Mouse (Mus musculus) forebrain, embryonic 10.5 days (tissue): ENCODE measurements around the gene Ndufv1. TPM values are rescaled to one million over a fixed set of nuclear protein-coding genes. Genes with fewer than 3 reads are reported as not detected.
A peak's percentile ranks its signal among the peaks of the same experiment; 100 is the strongest.
"Not testable (repeated sequence)": the region's sequence is repeated elsewhere in the genome, so short reads cannot be mapped to it uniquely, and the experiment has no call there.

ENCODE experiments used
- DNase-seq: peaks from one replicate; pipeline ENCODE4 v3.0.0-alpha.2; 2017; ENCODE audit warnings: low spot score; ENCODE audit errors: extremely low spot score
- H3K27ac ChIP-seq: fragments of 300-500 bp; sonication (generic); 2 replicates; pipeline ENCODE4 v1.5.1; 2016; ENCODE audit warnings: mild to moderate bottlenecking
- H3K27me3 ChIP-seq: fragments of 300-500 bp; sonication (generic); 2 replicates; pipeline ENCODE4 v1.6.1; 2016; ENCODE audit warnings: mild to moderate bottlenecking; ENCODE audit not compliant: poor library complexity, severe bottlenecking
- H3K36me3 ChIP-seq: fragments of 300-500 bp; sonication (generic); replicated peaks from 2 replicates; pipeline ENCODE4 v1.6.1; 2016; ENCODE audit warnings: mild to moderate bottlenecking, moderate library complexity
- H3K4me1 ChIP-seq: fragments of 300-500 bp; sonication (generic); 2 replicates; pipeline ENCODE4 v1.6.1; 2016
- H3K4me3 ChIP-seq: fragments of 300-500 bp; sonication (generic); 2 replicates; pipeline ENCODE4 v1.5.1; 2016; ENCODE audit warnings: mild to moderate bottlenecking, moderate library complexity
- H3K9me3 ChIP-seq: fragments of 300-500 bp; sonication (generic); 2 replicates; pipeline ENCODE4 v1.6.1; 2016; ENCODE audit warnings: mild to moderate bottlenecking, moderate library complexity
- WGBS: fragments of 180-500 bp; shearing (Covaris S2); methylation state at CpG from one replicate; pipeline ENCODE4 v1.1.7; 2016; 5-methylcytosine and 5-hydroxymethylcytosine counted together
- polyA plus RNA-seq: library from polyadenylated mRNA; unstranded; fragments of >200 nt; fragmentation: Nextera tagmentation; extraction: Ambion mirVana; gene quantifications from 2 replicates; pipeline ENCODE4 v1.2.1, GENCODE M21; 2016

Ndufv1 gene
- polyA plus RNA-seq, 1 experiment from 2014 or later = 208 TPM

- no peaks in the 10 kb centered on the region for H3K27me3 ChIP-seq
- H3K36me3 ChIP-seq = no peaks in the 10 kb centered on the region
- H3K4me1 ChIP-seq = peaks cover 46% of the 10 kb centered on the region
- H3K4me3 ChIP-seq = no peak overlapping the region
- DNase-seq = no peak
- 83% methylated on average over 9 of the region's 9 CpGs for WGBS
- no peaks in the 10 kb centered on the region for H3K9me3 ChIP-seq
- H3K27ac ChIP-seq = no peak overlapping the region
Measured at GRCm38 (mm10) chr19:3980917-3981316, 31.7 kb downstream of the Ndufv1 start.

- Histone ChIP-seq H3K36me3 (no peaks in the 10 kb centered on the region), H3K4me3 (no peak overlapping the region), H3K4me1 (peaks cover 40% of the 10 kb centered on the region), H3K27me3 (no peaks in the 10 kb centered on the region), H3K9me3 (no peaks in the 10 kb centered on the region), H3K27ac (no peak overlapping the region)
- DNase-seq = peak; percentile 66
- 22% methylated on average over 4 of the region's 4 CpGs for WGBS
Measured at GRCm38 (mm10) chr19:3980309-3980708, 32.3 kb downstream of the Ndufv1 start.

GRCm38 (mm10) chr19:3975866-3976265, 36.7 kb downstream of the Ndufv1 start:
- H3K27me3 ChIP-seq = no peaks in the 10 kb centered on the region
- whole genome bisulfite sequencing = 81% methylated on average over 2 of the region's 2 CpGs
- no peak overlapping the region for H3K4me3 ChIP-seq
- H3K27ac ChIP-seq = no peak overlapping the region
- H3K36me3 ChIP-seq = no peaks in the 10 kb centered on the region
- H3K4me1 ChIP-seq = peaks cover 14% of the 10 kb centered on the region
- no peaks in the 10 kb centered on the region for H3K9me3 ChIP-seq
- no peak for DNase-seq

- not testable (repeated sequence) for H3K27me3 ChIP-seq, H3K36me3 ChIP-seq, H3K27ac ChIP-seq, H3K4me1 ChIP-seq, H3K9me3 ChIP-seq, H3K4me3 ChIP-seq, DNase-seq
- WGBS = 93% methylated on average over 6 of the region's 6 CpGs
Measured at GRCm38 (mm10) chr19:3974608-3975007, 38.0 kb downstream of the Ndufv1 start.

- no peaks in the 10 kb centered on the region for H3K27me3 ChIP-seq
- WGBS = 52% methylated on average over 9 of the region's 9 CpGs
- DNase-seq = no peak
- H3K4me3 ChIP-seq = no peak within 1 kb of the TSS
- H3K4me1 ChIP-seq = peaks cover 4% of the 10 kb centered on the region; the same call in 1 of the 2 replicates
- no peak within 1 kb of the TSS for H3K27ac ChIP-seq
- no peaks in the 10 kb centered on the region for H3K9me3 ChIP-seq
- H3K36me3 ChIP-seq = no peaks in the 10 kb centered on the region
Measured at GRCm38 (mm10) chr19:3972229-3972628, 40.4 kb downstream of the Ndufv1 start, which contains the start of gene Aldh3b2. Aldh3b2 (plus strand) TSS chr19:3972328.

- Histone ChIP-seq H3K36me3 (no peaks in the 10 kb centered on the region), H3K4me1 (peaks cover 4% of the 10 kb centered on the region; the same call in 1 of the 2 replicates), H3K9me3 (no peaks in the 10 kb centered on the region), H3K27me3 (no peaks in the 10 kb centered on the region), H3K27ac (no peak overlapping the region), H3K4me3 (no peak overlapping the region)
- no peak for DNase-seq
- WGBS = 75% methylated on average over 3 of the region's 3 CpGs
Measured at GRCm38 (mm10) chr19:3967258-3967657, 45.3 kb downstream of the Ndufv1 start.

GRCm38 (mm10) chr19:3966330-3967075, 46.1 kb downstream of the Ndufv1 start:
- Histone ChIP-seq H3K36me3 (no peaks in the 10 kb centered on the region), H3K27ac (no peak overlapping the region), H3K9me3 (no peaks in the 10 kb centered on the region), H3K4me3 (no peak overlapping the region), H3K27me3 (no peaks in the 10 kb centered on the region), H3K4me1 (peaks cover 4% of the 10 kb centered on the region; the same call in 1 of the 2 replicates)
- WGBS = 73% methylated on average over 11 of the region's 11 CpGs
- DNase-seq = no peak

- WGBS = 79% methylated on average over 4 of the region's 4 CpGs
Measured at GRCm38 (mm10) chr19:3964030-3964429, 48.6 kb downstream of the Ndufv1 start.

GRCm38 (mm10) chr19:3962469-3962868, 50.1 kb downstream of the Ndufv1 start:
- Histone ChIP-seq H3K27ac (no peak overlapping the region), H3K36me3 (no peaks in the 10 kb centered on the region), H3K27me3 (no peaks in the 10 kb centered on the region), H3K4me1 (no peaks in the 10 kb centered on the region), H3K4me3 (no peak overlapping the region), H3K9me3 (no peaks in the 10 kb centered on the region)
- WGBS = 14% methylated on average over 2 of the region's 2 CpGs
- no peak for DNase-seq

More at GRCm38 (mm10) chr19:3964030-3964429, 48.6 kb downstream of the Ndufv1 start:
- H3K36me3 ChIP-seq = no peaks in the 10 kb centered on the region
- no peaks in the 10 kb centered on the region for H3K9me3 ChIP-seq
- H3K4me3 ChIP-seq = no peak overlapping the region
- no peak overlapping the region for H3K27ac ChIP-seq
- H3K27me3 ChIP-seq = no peaks in the 10 kb centered on the region
- DNase-seq = no peak
- peaks cover 4% of the 10 kb centered on the region; the same call in 1 of the 2 replicates for H3K4me1 ChIP-seq

GRCm38 (mm10) chr19:3961805-3962204, 50.8 kb downstream of the Ndufv1 start:
- H3K36me3 ChIP-seq, DNase-seq, H3K4me3 ChIP-seq, H3K4me1 ChIP-seq, H3K27ac ChIP-seq, H3K9me3 ChIP-seq, H3K27me3 ChIP-seq: not testable (repeated sequence)
- WGBS = 94% methylated on average over 6 of the region's 6 CpGs

- WGBS = 82% methylated on average over 5 of the region's 5 CpGs
- Histone ChIP-seq H3K27me3 (no peaks in the 10 kb centered on the region), H3K27ac (no peak overlapping the region), H3K36me3 (no peaks in the 10 kb centered on the region), H3K9me3 (no peaks in the 10 kb centered on the region), H3K4me3 (no peak overlapping the region), H3K4me1 (no peaks in the 10 kb centered on the region)
- DNase-seq = no peak
Measured at GRCm38 (mm10) chr19:3960211-3960610, 52.4 kb downstream of the Ndufv1 start.

GRCm38 (mm10) chr19:3959030-3959429, 53.6 kb downstream of the Ndufv1 start:
- no peaks in the 10 kb centered on the region for H3K36me3 ChIP-seq
- H3K9me3 ChIP-seq = no peaks in the 10 kb centered on the region
- no peaks in the 10 kb centered on the region for H3K4me1 ChIP-seq
- H3K27me3 ChIP-seq = no peaks in the 10 kb centered on the region
- no peak for DNase-seq
- H3K27ac ChIP-seq = no peak overlapping the region
- no peak overlapping the region for H3K4me3 ChIP-seq

GRCm38 (mm10) chr19:3958470-3958869, 54.1 kb downstream of the Ndufv1 start, which contains the start of gene Aldh3b3:
Aldh3b3 (plus strand) TSS chr19:3958645.
- WGBS = 76% methylated on average over 4 of the region's 4 CpGs
- no peaks in the 10 kb centered on the region for H3K36me3 ChIP-seq
- no peak within 1 kb of the TSS for H3K27ac ChIP-seq
- H3K27me3 ChIP-seq = no peaks in the 10 kb centered on the region
- no peak for DNase-seq
- no peak within 1 kb of the TSS for H3K4me3 ChIP-seq
- no peaks in the 10 kb centered on the region for H3K9me3 ChIP-seq
- no peaks in the 10 kb centered on the region for H3K4me1 ChIP-seq
